Mouse (Mus musculus): ENCODE data around the gene Fcgr4. TPM values are rescaled to one million over a fixed set of nuclear protein-coding genes. Genes with fewer than 3 reads are reported as not detected.

Gene Fcgr4
- polyA plus RNA-seq, 1 experiment from 2014 or later = 0.37 TPM

Small RNA genes lying within 50 kb of the gene (microRNA-seq; reads per million reads assigned to microRNA genes)
- gene Gm27552 (not detected), gene Mir6546 (10.8 reads per million, percentile 28 among the genes with 10 or more reads in this experiment)

Other genes starting within 250 kb of the Fcgr4 start
- gene Atf6, start 151.1 kb upstream of the Fcgr4 start, polyA plus RNA-seq (2015; fragmentation: Nextera tagmentation; extraction: Ambion mirVana) = 10.1 TPM in 2 replicates
- gene Gm26620, start 133.9 kb upstream of the Fcgr4 start, polyA plus RNA-seq (2015; fragmentation: Nextera tagmentation; extraction: Ambion mirVana) = 0.48 and 0.76 TPM in 2 replicates
- 24.9 and 30.1 TPM in 2 replicates for gene Dusp12, start 133.4 kb upstream of the Fcgr4 start, polyA plus RNA-seq (2015; fragmentation: Nextera tagmentation; extraction: Ambion mirVana)
- gene Fcrlb, start 106.0 kb upstream of the Fcgr4 start, polyA plus RNA-seq (2015; fragmentation: Nextera tagmentation; extraction: Ambion mirVana) = 0.11 TPM in 1 of 2 replicates, not detected in the other
- 0.14 and 0.20 TPM in 2 replicates for gene Fcrla, start 91.3 kb upstream of the Fcgr4 start, polyA plus RNA-seq (2015; fragmentation: Nextera tagmentation; extraction: Ambion mirVana)
- gene Fcgr2b, start 42.4 kb upstream of the Fcgr4 start, polyA plus RNA-seq (2015; fragmentation: Nextera tagmentation; extraction: Ambion mirVana) = 0.27 and 0.76 TPM in 2 replicates
- 6.9 and 9.1 TPM in 2 replicates for gene Fcgr3, start 46.0 kb downstream of the Fcgr4 start, polyA plus RNA-seq (2015; fragmentation: Nextera tagmentation; extraction: Ambion mirVana)
- gene Cfap126, start 95.0 kb downstream of the Fcgr4 start, polyA plus RNA-seq (2015; fragmentation: Nextera tagmentation; extraction: Ambion mirVana) = 2.8 TPM in 2 replicates
- 457 and 493 TPM in 2 replicates for gene Sdhc, start 131.7 kb downstream of the Fcgr4 start, polyA plus RNA-seq (2015; fragmentation: Nextera tagmentation; extraction: Ambion mirVana)
- 0.33 and 0.36 TPM in 2 replicates for gene Mpz, start 131.8 kb downstream of the Fcgr4 start, polyA plus RNA-seq (2015; fragmentation: Nextera tagmentation; extraction: Ambion mirVana)
- gene Pcp4l1, start 177.3 kb downstream of the Fcgr4 start, polyA plus RNA-seq (2015; fragmentation: Nextera tagmentation; extraction: Ambion mirVana) = 38.3 and 39.3 TPM in 2 replicates
- gene Nr1i3, start 195.1 kb downstream of the Fcgr4 start, polyA plus RNA-seq (2015; fragmentation: Nextera tagmentation; extraction: Ambion mirVana) = 0.25 and 0.36 TPM in 2 replicates
- gene Tomm40l, start 203.6 kb downstream of the Fcgr4 start, polyA plus RNA-seq (2015; fragmentation: Nextera tagmentation; extraction: Ambion mirVana) = 44.8 and 52.5 TPM in 2 replicates
- 21.9 and 119 TPM in 2 replicates for gene Apoa2, start 206.1 kb downstream of the Fcgr4 start, polyA plus RNA-seq (2015; fragmentation: Nextera tagmentation; extraction: Ambion mirVana)
- gene Fcer1g, start 215.4 kb downstream of the Fcgr4 start, polyA plus RNA-seq (2015; fragmentation: Nextera tagmentation; extraction: Ambion mirVana) = 29.5 and 33.1 TPM in 2 replicates
- gene Adamts4, start 231.5 kb downstream of the Fcgr4 start, polyA plus RNA-seq (2015; fragmentation: Nextera tagmentation; extraction: Ambion mirVana) = 3.5 and 3.6 TPM in 2 replicates
- 424 and 495 TPM in 2 replicates for gene Ndufs2, start 232.5 kb downstream of the Fcgr4 start, polyA plus RNA-seq (2015; fragmentation: Nextera tagmentation; extraction: Ambion mirVana)